Mouse (Mus musculus): Measurements from ENCODE around the gene Thada. TPM values are rescaled to one million over a fixed set of nuclear protein-coding genes. Genes with fewer than 3 reads are reported as not detected.

Gene Thada
- polyA plus RNA-seq, 1 experiment from 2014 or later = 13.8 TPM

DNA sequence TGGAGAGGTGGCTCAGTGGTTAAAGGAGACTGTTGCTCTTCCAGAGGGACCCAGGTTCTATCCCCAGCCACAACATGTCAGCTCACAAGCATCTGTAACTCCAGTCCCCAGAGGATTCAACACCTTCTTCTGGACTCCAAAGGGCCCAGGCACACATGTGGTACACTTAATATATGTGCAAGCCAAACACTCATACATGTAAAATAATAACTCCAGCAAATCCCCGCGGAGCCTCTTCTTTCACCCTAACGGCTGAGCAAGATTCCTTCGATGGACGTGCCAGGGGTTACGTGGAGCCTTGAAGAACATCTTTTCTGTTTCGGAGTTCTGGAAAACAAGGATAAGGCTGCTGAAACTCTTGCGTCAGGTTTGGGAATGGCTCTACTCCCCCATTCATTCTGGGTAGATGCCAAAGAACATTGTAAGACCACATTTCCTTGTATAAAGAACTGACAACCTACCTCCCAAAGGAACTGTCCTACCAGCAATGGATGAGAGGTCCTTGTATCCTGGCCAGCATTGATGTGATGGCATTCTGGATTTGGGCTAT is 303.7 kb downstream of the Thada start:
- H3K9ac ChIP-seq (ENCODE audit: low read length) = no peak overlapping the region
- DNase-seq (ENCODE audit: low spot score) (no peak), ATAC-seq (replicated peaks; ENCODE audit: low FRiP score) (no peak)
- H3K36me3 ChIP-seq (ENCODE audit: control insufficient read depth, insufficient read depth, low read length) = no peaks in the 10 kb centered on the region
- H3K4me2 ChIP-seq (ENCODE audit: low read depth, low read length, severe bottlenecking) = no peak overlapping the region
- WGBS = 92% methylated on average over 8 of the region's 8 CpGs
- H3K4me1 ChIP-seq (replicated peaks; ENCODE audit: control insufficient read depth, insufficient read depth, low read length) = peaks cover 4% of the 10 kb centered on the region; the same call in 1 of the 2 replicates
- no peak overlapping the region for H3K4me3 ChIP-seq (ENCODE audit: low read depth, low read length)
- peaks cover 3% of the 10 kb centered on the region; the same call in 1 of the 2 replicates for H3K27me3 ChIP-seq (ENCODE audit: control insufficient read depth, insufficient read depth, low read length)
- no peak overlapping the region for H3K27ac ChIP-seq (ENCODE audit: low read depth, low read length)
- H3K9me3 ChIP-seq (ENCODE audit: control insufficient read depth, low read length) = no peaks in the 10 kb centered on the region

DNA sequence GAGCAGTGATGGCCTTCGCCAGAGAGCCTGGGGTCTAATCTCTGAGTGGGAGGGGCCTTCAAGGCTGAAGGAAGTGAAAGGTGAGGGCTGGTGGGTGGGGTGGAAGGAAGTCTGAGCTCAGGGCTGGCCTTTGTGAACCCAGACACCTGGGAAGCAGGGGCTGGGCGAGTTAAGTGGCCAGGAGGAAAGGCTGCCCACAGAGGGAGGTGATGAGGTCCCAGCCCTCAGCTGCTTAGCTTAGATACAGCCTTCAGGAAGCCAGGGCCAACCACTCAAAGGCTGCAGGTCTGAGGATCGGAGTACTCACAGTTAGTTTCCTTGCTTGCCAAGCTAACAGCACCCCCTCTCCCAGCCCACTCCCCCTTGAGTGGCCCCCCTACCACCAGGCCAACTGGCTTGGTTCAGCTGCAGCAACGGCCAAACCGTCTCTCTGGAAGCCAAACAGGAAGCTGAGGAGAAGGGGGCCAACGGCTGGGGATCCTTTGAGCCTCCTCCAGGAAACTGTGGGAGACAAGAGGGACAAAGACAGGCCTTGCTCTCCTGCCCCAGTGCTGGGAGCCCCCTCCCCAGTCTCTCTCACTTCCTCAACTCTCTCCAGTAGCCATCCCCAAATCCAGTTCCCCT is 304.7 kb downstream of the Thada start:
- Histone ChIP-seq H3K4me1 (replicated peaks; ENCODE audit: control insufficient read depth, insufficient read depth, low read length) (peaks cover 4% of the 10 kb centered on the region; the same call in 1 of the 2 replicates), H3K9ac (ENCODE audit: low read length) (no peak overlapping the region), H3K9me3 (ENCODE audit: control insufficient read depth, low read length) (no peaks in the 10 kb centered on the region), H3K4me2 (ENCODE audit: low read depth, low read length, severe bottlenecking) (no peak overlapping the region), H3K36me3 (ENCODE audit: control insufficient read depth, insufficient read depth, low read length) (no peaks in the 10 kb centered on the region), H3K27me3 (ENCODE audit: control insufficient read depth, insufficient read depth, low read length) (peaks cover 3% of the 10 kb centered on the region; the same call in 1 of the 2 replicates), H3K27ac (ENCODE audit: low read depth, low read length) (no peak overlapping the region), H3K4me3 (ENCODE audit: low read depth, low read length) (no peak overlapping the region)
- ATAC-seq (replicated peaks; ENCODE audit: low FRiP score) = no peak
- DNase-seq (ENCODE audit: low spot score) = no peak
- 66% methylated on average over 6 of the region's 6 CpGs for WGBS

DNA sequence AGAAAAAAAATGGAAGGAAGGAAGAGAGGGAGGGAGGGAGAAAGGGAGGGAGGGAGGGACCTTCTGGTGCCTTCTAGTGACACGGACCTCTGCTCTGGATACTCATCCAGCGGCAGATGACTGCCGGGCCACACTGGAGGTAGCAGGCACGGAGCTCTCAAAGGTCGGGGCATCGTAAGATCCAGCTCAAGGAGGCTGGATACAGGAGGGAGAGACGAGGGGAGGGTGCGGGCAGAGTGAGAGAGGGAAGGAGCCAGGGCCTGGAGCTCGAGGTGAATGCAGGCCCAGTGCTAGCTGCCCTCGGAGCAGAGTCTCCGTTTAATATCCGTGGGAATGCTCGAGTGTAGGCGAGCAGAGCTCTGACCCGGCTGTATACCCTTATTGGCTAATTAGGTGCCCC is 307.1 kb downstream of the Thada start:
- ATAC-seq (replicated peaks; ENCODE audit: low FRiP score) (no peak), DNase-seq (ENCODE audit: low spot score) (no peak)
- 46% methylated on average over 15 of the region's 15 CpGs for WGBS
- Histone ChIP-seq H3K9ac (ENCODE audit: low read length) (no peak overlapping the region), H3K4me1 (replicated peaks; ENCODE audit: control insufficient read depth, insufficient read depth, low read length) (peaks cover 4% of the 10 kb centered on the region; the same call in 1 of the 2 replicates), H3K36me3 (ENCODE audit: control insufficient read depth, insufficient read depth, low read length) (no peaks in the 10 kb centered on the region), H3K4me3 (ENCODE audit: low read depth, low read length) (no peak overlapping the region), H3K4me2 (ENCODE audit: low read depth, low read length, severe bottlenecking) (no peak overlapping the region), H3K27ac (ENCODE audit: low read depth, low read length) (no peak overlapping the region), H3K27me3 (ENCODE audit: control insufficient read depth, insufficient read depth, low read length) (peaks cover 3% of the 10 kb centered on the region; the same call in 1 of the 2 replicates), H3K9me3 (ENCODE audit: control insufficient read depth, low read length) (no peaks in the 10 kb centered on the region)

DNA sequence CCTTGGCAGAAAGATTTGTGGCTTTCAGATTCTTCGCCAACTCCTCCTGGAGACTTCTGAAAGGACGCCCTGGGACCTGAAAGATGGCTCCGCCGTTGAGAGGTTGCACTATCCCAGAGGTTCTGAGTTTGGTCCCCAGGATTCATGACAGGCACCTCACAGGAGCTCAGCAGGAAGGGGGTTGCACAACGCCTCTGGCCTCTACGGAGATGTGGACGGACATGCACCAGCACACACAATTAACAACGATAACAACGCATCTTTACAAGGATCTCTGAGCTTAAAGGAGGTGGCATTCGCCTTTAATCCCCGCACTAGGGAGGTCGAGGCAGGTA is 307.6 kb downstream of the Thada start:
- Histone ChIP-seq H3K36me3 (ENCODE audit: control insufficient read depth, insufficient read depth, low read length) (no peaks in the 10 kb centered on the region), H3K27ac (ENCODE audit: low read depth, low read length) (no peak overlapping the region), H3K4me1 (replicated peaks; ENCODE audit: control insufficient read depth, insufficient read depth, low read length) (peaks cover 4% of the 10 kb centered on the region; the same call in 1 of the 2 replicates), H3K9me3 (ENCODE audit: control insufficient read depth, low read length) (no peaks in the 10 kb centered on the region), H3K4me3 (ENCODE audit: low read depth, low read length) (no peak overlapping the region), H3K27me3 (ENCODE audit: control insufficient read depth, insufficient read depth, low read length) (peaks cover 3% of the 10 kb centered on the region; the same call in 1 of the 2 replicates), H3K4me2 (ENCODE audit: low read depth, low read length, severe bottlenecking) (no peak overlapping the region), H3K9ac (ENCODE audit: low read length) (no peak overlapping the region)
- DNase-seq (ENCODE audit: low spot score) = no peak
- no peak for ATAC-seq (replicated peaks; ENCODE audit: low FRiP score)
- WGBS = 88% methylated on average over 12 of the region's 12 CpGs

DNA sequence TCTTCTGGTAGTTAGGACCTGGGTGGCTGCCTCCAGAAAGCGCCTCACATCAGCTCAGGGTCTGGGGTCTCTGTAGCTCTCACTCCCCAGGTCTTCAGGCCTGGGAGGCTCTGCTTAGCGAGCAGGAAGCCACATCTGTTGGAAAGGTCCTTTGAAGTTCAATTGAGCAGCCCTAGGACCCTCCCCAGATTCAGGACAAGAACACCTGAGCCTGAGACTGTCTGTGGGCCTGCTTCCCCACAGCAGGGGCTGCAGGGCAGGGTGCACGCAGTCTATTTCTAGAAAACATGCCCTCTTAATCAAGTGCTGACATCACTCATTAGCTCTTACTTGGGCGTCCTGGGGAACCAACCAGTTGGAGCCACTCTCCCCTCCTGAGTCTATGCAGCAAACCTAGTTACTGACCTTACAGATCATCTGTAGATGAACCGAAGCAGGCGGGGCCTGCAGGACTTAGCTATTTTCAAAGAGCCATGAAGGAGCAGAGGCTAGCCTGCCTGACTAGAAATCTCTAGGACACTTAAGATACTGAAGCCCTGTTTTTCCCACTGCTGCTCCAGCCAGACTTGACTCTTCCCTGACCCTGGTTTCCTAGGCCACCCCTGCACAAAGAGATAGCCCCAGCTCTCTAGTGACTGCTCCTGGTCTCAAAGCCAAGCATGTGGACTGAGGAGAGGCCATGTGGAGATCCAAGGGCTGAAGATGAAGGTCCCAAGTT is 308.1 kb downstream of the Thada start:
- Histone ChIP-seq H3K27me3 (ENCODE audit: control insufficient read depth, insufficient read depth, low read length) (peaks cover 3% of the 10 kb centered on the region; the same call in 1 of the 2 replicates), H3K4me3 (ENCODE audit: low read depth, low read length) (no peak overlapping the region), H3K36me3 (ENCODE audit: control insufficient read depth, insufficient read depth, low read length) (no peaks in the 10 kb centered on the region), H3K4me1 (replicated peaks; ENCODE audit: control insufficient read depth, insufficient read depth, low read length) (peaks cover 4% of the 10 kb centered on the region; the same call in 1 of the 2 replicates), H3K4me2 (ENCODE audit: low read depth, low read length, severe bottlenecking) (no peak overlapping the region), H3K9ac (ENCODE audit: low read length) (no peak overlapping the region), H3K27ac (ENCODE audit: low read depth, low read length) (no peak overlapping the region), H3K9me3 (ENCODE audit: control insufficient read depth, low read length) (no peaks in the 10 kb centered on the region)
- ATAC-seq (replicated peaks; ENCODE audit: low FRiP score) (no peak), DNase-seq (ENCODE audit: low spot score) (no peak)
- 70% methylated on average over 6 of the region's 6 CpGs for WGBS

DNA sequence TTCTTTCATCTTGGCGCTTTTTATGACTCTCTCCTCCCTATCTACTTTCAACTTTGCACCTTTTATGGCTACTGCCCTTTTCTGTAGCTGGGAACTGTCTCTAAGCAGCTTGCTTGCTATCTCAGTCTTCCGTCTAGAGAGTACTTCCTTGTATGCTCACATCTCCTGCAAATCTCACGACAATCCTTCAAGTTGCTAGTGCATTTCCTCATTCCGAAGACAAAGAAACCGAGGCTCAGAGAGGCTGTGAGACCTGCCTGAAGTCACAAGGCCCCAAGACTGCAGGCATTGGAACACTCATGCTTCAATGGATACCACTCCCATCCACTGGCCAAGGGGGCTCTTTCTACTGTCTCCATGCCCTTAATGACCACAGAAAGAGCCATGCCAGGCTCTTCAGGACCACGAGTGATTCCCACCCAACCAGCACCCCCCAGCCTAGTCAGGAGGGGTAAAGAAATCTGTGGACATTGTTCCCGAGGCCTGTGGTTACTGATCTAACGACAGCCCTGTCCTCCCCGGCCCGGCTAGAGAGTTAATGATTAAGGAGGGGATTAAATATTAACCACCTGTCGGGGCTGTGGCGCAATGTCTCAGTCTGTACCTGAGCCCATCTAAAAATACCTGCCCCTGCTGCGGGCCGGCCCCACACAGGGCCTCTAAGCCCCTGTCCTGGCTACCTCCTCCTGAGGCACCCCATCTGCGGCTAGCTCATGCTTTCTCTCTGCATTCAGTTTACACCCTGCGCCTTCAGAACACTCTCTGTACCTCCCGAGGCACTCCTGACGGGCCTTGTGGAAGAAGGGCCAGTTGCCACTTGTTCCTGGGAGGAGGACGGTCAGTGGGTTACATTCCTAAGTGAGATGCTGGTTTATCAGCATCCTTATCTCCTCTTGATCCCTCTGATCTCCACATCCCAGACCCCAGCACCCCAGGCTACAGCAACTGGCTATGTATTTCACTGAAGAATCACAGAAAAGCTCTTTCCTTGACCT is 309.0 kb downstream of the Thada start:
- WGBS = 35% methylated on average over 19 of the region's 19 CpGs
- Histone ChIP-seq H3K4me1 (replicated peaks; ENCODE audit: control insufficient read depth, insufficient read depth, low read length) (peaks cover 4% of the 10 kb centered on the region; the same call in 1 of the 2 replicates), H3K27me3 (ENCODE audit: control insufficient read depth, insufficient read depth, low read length) (peaks cover 3% of the 10 kb centered on the region; the same call in 1 of the 2 replicates), H3K9ac (ENCODE audit: low read length) (no peak overlapping the region), H3K9me3 (ENCODE audit: control insufficient read depth, low read length) (no peaks in the 10 kb centered on the region), H3K4me3 (ENCODE audit: low read depth, low read length) (no peak overlapping the region), H3K36me3 (ENCODE audit: control insufficient read depth, insufficient read depth, low read length) (no peaks in the 10 kb centered on the region), H3K27ac (ENCODE audit: low read depth, low read length) (no peak overlapping the region), H3K4me2 (ENCODE audit: low read depth, low read length, severe bottlenecking) (no peak overlapping the region)
- DNase-seq (ENCODE audit: low spot score) (no peak), ATAC-seq (replicated peaks; ENCODE audit: low FRiP score) (no peak)

DNA sequence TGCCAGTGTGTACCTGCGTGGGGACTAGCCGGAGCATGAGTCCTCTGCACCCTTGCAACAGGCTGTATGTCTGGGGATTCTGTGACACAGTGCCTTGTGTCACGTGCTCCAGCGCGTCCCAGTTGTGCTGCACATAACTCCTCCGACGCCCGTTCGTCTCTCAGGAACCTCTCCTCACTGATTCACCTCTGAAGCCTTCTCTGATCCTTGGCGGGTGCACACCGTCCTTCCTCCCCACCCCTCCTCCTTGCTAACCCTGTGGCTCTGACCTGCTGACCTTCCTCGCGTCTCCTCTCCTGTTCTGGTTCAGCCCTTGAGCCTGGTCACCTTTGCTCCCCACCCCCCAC is 309.8 kb downstream of the Thada start:
- H3K27me3 ChIP-seq (ENCODE audit: control insufficient read depth, insufficient read depth, low read length) = peaks cover 3% of the 10 kb centered on the region; the same call in 1 of the 2 replicates
- 53% methylated on average over 13 of the region's 13 CpGs for WGBS
- no peak for ATAC-seq (replicated peaks; ENCODE audit: low FRiP score)

More for the DNA sequence above, 309.8 kb downstream of the Thada start:
- H3K4me3 ChIP-seq (ENCODE audit: low read depth, low read length) = no peak overlapping the region
- no peak overlapping the region for H3K9ac ChIP-seq (ENCODE audit: low read length)
- no peaks in the 10 kb centered on the region for H3K36me3 ChIP-seq (ENCODE audit: control insufficient read depth, insufficient read depth, low read length)
- peaks cover 4% of the 10 kb centered on the region; the same call in 1 of the 2 replicates for H3K4me1 ChIP-seq (replicated peaks; ENCODE audit: control insufficient read depth, insufficient read depth, low read length)
- no peak overlapping the region for H3K27ac ChIP-seq (ENCODE audit: low read depth, low read length)
- DNase-seq (ENCODE audit: low spot score) = no peak
- no peaks in the 10 kb centered on the region for H3K9me3 ChIP-seq (ENCODE audit: control insufficient read depth, low read length)
- no peak overlapping the region for H3K4me2 ChIP-seq (ENCODE audit: low read depth, low read length, severe bottlenecking)
